Mouse (Mus musculus) lung, embryonic 14.5 days (tissue): ENCODE measurements around the gene Cyp4f40. TPM values are rescaled to one million over a fixed set of nuclear protein-coding genes. Genes with fewer than 3 reads are reported as not detected.
A peak's percentile ranks its signal among the peaks of the same experiment; 100 is the strongest.
"Not testable (repeated sequence)": the region's sequence is repeated elsewhere in the genome, so short reads cannot be mapped to it uniquely, and the experiment has no call there.

Experiments used
- ATAC-seq: fragments of 200-750 bp; cut with Nextera tagmentation; 2 replicates; pipeline ENCODE4 v1.8.0; 2017; ENCODE audit warnings: mild to moderate bottlenecking, moderate TSS enrichment, moderate library complexity; ENCODE audit not compliant: insufficient read depth
- DNase-seq: peaks from one replicate; pipeline ENCODE4 v3.0.0-alpha.2; 2015
- H3K27ac ChIP-seq: fragments of 300-500 bp; sonication (generic); 2 replicates; pipeline ENCODE4 v1.5.1; 2014; ENCODE audit warnings: low read depth, mild to moderate bottlenecking, moderate library complexity
- H3K27me3 ChIP-seq: fragments of 300-500 bp; sonication (generic); 2 replicates; pipeline ENCODE4 v1.6.1; 2014; ENCODE audit warnings: low read length, control low read depth; ENCODE audit not compliant: insufficient read depth
- H3K36me3 ChIP-seq: fragments of 300-500 bp; sonication (generic); 2 replicates; pipeline ENCODE4 v1.6.1; 2014; ENCODE audit warnings: control low read depth; ENCODE audit not compliant: insufficient read depth
- H3K4me1 ChIP-seq: fragments of 300-500 bp; sonication (generic); 2 replicates; pipeline ENCODE4 v1.6.1; 2014; ENCODE audit warnings: antibody characterized with exemption, control low read depth; ENCODE audit not compliant: insufficient read depth
- H3K4me2 ChIP-seq: fragments of 300-500 bp; sonication (generic); 2 replicates; pipeline ENCODE4 v1.6.1; 2014; ENCODE audit warnings: mild to moderate bottlenecking
- H3K4me3 ChIP-seq: fragments of 300-500 bp; sonication (generic); 2 replicates; pipeline ENCODE4 v1.5.1; 2014; ENCODE audit warnings: low read depth, low read length
- H3K9ac ChIP-seq: fragments of 300-500 bp; sonication (generic); 2 replicates; pipeline ENCODE4 v1.6.1; 2014
- H3K9me3 ChIP-seq: fragments of 300-500 bp; sonication (generic); 2 replicates; pipeline ENCODE4 v1.6.1; 2016; ENCODE audit warnings: low read depth, low read length, control low read depth
- CTCF ChIP-seq: IDR thresholded peaks from 2 replicates; pipeline ENCODE4 v1.5.1; 2016; ENCODE audit warnings: antibody characterized with exemption, low read depth
- WGBS: fragments of 180-500 bp; shearing (Covaris S2); extraction: QIAGEN DNeasy Blood & Tissue Kit; methylation state at CpG from one replicate; pipeline ENCODE4 v1.1.7; 2014; 5-methylcytosine and 5-hydroxymethylcytosine counted together
- polyA plus RNA-seq: library from polyadenylated mRNA; unstranded; fragments of >200 nt; fragmentation: Nextera tagmentation; extraction: Ambion mirVana; gene quantifications from 2 replicates; pipeline ENCODE4 v1.2.1, GENCODE M21; 2014

Cyp4f40 gene
- not detected in 2 replicates for polyA plus RNA-seq

- no peaks in the 10 kb centered on the region for H3K4me1 ChIP-seq
- H3K27me3 ChIP-seq: no peaks in the 10 kb centered on the region
- DNase-seq (peak; percentile 50), ATAC-seq (no peak)
- no peak within 1 kb of the TSS for H3K4me2 ChIP-seq
- no peak within 1 kb of the TSS for H3K4me3 ChIP-seq
- no peak within 1 kb of the TSS for H3K27ac ChIP-seq
- 42% methylated on average over 2 of the region's 2 CpGs for WGBS
- H3K9ac ChIP-seq: no peak within 1 kb of the TSS
- no peaks in the 10 kb centered on the region for H3K9me3 ChIP-seq
- no peaks in the 10 kb centered on the region for H3K36me3 ChIP-seq
- TF ChIP-seq CTCF: no peak
These were observed at the start of gene Cyp4f40 for GRCm38 (mm10) chr17:32658712-32659111. Cyp4f40 (plus strand) TSS chr17:32658900.

- WGBS: 78% methylated on average over 3 of the region's 3 CpGs
- H3K9me3 ChIP-seq, H3K36me3 ChIP-seq: not testable (repeated sequence)
These were observed 48.5 kb upstream of the Cyp4f40 start for GRCm38 (mm10) chr17:32610231-32610630.

GRCm38 (mm10) chr17:32610896-32611295 is 47.8 kb upstream of the Cyp4f40 start:
- no peaks in the 10 kb centered on the region for H3K9me3 ChIP-seq
- no peak overlapping the region for H3K4me2 ChIP-seq
- WGBS: 88% methylated on average over 3 of the region's 3 CpGs
- H3K9ac ChIP-seq: no peak overlapping the region
- no peaks in the 10 kb centered on the region for H3K4me1 ChIP-seq
- H3K27ac ChIP-seq: no peak overlapping the region
- H3K4me3 ChIP-seq: no peak overlapping the region
- ATAC-seq (no peak), DNase-seq (no peak)
- TF ChIP-seq CTCF: no peak
- H3K36me3 ChIP-seq: no peaks in the 10 kb centered on the region
- no peaks in the 10 kb centered on the region for H3K27me3 ChIP-seq

More at GRCm38 (mm10) chr17:32610231-32610630, 48.5 kb upstream of the Cyp4f40 start:
- not testable (repeated sequence) for H3K9ac ChIP-seq, ATAC-seq, H3K4me3 ChIP-seq, H3K27ac ChIP-seq, DNase-seq, H3K4me2 ChIP-seq, H3K27me3 ChIP-seq, H3K4me1 ChIP-seq

GRCm38 (mm10) chr17:32612417-32612816 is 46.3 kb upstream of the Cyp4f40 start:
- Histone ChIP-seq H3K27ac (no peak overlapping the region), H3K9ac (no peak overlapping the region), H3K36me3 (no peaks in the 10 kb centered on the region), H3K9me3 (no peaks in the 10 kb centered on the region), H3K4me3 (no peak overlapping the region), H3K4me2 (no peak overlapping the region), H3K4me1 (no peaks in the 10 kb centered on the region), H3K27me3 (no peaks in the 10 kb centered on the region)
- ATAC-seq: no peak
- TF ChIP-seq CTCF: no peak
- DNase-seq: no peak
- WGBS: 70% methylated on average over 3 of the region's 3 CpGs

- WGBS: 70% methylated on average over 1 of the region's 1 CpGs
- no peak for TF ChIP-seq CTCF
- H3K9me3 ChIP-seq: peaks cover 4% of the 10 kb centered on the region; the same call in 1 of the 2 replicates
These were observed 41.4 kb upstream of the Cyp4f40 start for GRCm38 (mm10) chr17:32617252-32617651.

GRCm38 (mm10) chr17:32621018-32621417 is 37.7 kb upstream of the Cyp4f40 start, which contains the start of gene Cyp4f37:
Cyp4f37 (plus strand) TSS chr17:32621309.
- not testable (repeated sequence) for H3K9ac ChIP-seq, H3K4me1 ChIP-seq, H3K4me2 ChIP-seq, H3K27me3 ChIP-seq, H3K36me3 ChIP-seq, DNase-seq, H3K27ac ChIP-seq, H3K4me3 ChIP-seq, ATAC-seq, H3K9me3 ChIP-seq
- 49% methylated on average over 4 of the region's 4 CpGs for WGBS

More at GRCm38 (mm10) chr17:32617252-32617651, 41.4 kb upstream of the Cyp4f40 start:
- Histone ChIP-seq H3K27me3 (no peaks in the 10 kb centered on the region), H3K36me3 (no peaks in the 10 kb centered on the region), H3K4me3 (no peak overlapping the region), H3K27ac (no peak overlapping the region), H3K9ac (no peak overlapping the region), H3K4me1 (no peaks in the 10 kb centered on the region), H3K4me2 (no peak overlapping the region)
- ATAC-seq (no peak), DNase-seq (no peak)

- H3K27ac ChIP-seq, DNase-seq, ATAC-seq, H3K9ac ChIP-seq, H3K4me1 ChIP-seq, H3K9me3 ChIP-seq, H3K4me3 ChIP-seq, H3K27me3 ChIP-seq, H3K36me3 ChIP-seq, H3K4me2 ChIP-seq: not testable (repeated sequence)
- 77% methylated on average over 7 of the region's 7 CpGs for WGBS
These were observed 29.0 kb upstream of the Cyp4f40 start for GRCm38 (mm10) chr17:32629726-32630125.

GRCm38 (mm10) chr17:32631936-32632335 is 26.8 kb upstream of the Cyp4f40 start:
- TF ChIP-seq CTCF: no peak
- DNase-seq: no peak
- H3K36me3 ChIP-seq: no peaks in the 10 kb centered on the region
- H3K4me1 ChIP-seq: no peaks in the 10 kb centered on the region
- H3K4me2 ChIP-seq: no peak overlapping the region
- ATAC-seq: no peak
- H3K4me3 ChIP-seq: no peak overlapping the region
- no peaks in the 10 kb centered on the region for H3K9me3 ChIP-seq
- H3K9ac ChIP-seq: no peak overlapping the region
- no peak overlapping the region for H3K27ac ChIP-seq
- WGBS: 71% methylated on average over 3 of the region's 3 CpGs
- H3K27me3 ChIP-seq: no peaks in the 10 kb centered on the region

GRCm38 (mm10) chr17:32634242-32634971 is 24.3 kb upstream of the Cyp4f40 start:
- DNase-seq: not testable (repeated sequence)

More at GRCm38 (mm10) chr17:32634242-32634971, 24.3 kb upstream of the Cyp4f40 start:
- peak overlapping the region; percentile 46; the same call in 1 of the 2 replicates for H3K9ac ChIP-seq
- not testable (repeated sequence) for H3K36me3 ChIP-seq, H3K27me3 ChIP-seq, H3K9me3 ChIP-seq, H3K27ac ChIP-seq, H3K4me1 ChIP-seq
- peak overlapping the region; percentile 30 for H3K4me3 ChIP-seq
- peak; percentile 28; the same call in 1 of the 2 replicates for ATAC-seq
- H3K4me2 ChIP-seq: peak overlapping the region; percentile 65
- 76% methylated on average over 9 of the region's 9 CpGs for WGBS
